Mouse (Mus musculus): Measurements from ENCODE around the gene Olfml2b.

DNA sequence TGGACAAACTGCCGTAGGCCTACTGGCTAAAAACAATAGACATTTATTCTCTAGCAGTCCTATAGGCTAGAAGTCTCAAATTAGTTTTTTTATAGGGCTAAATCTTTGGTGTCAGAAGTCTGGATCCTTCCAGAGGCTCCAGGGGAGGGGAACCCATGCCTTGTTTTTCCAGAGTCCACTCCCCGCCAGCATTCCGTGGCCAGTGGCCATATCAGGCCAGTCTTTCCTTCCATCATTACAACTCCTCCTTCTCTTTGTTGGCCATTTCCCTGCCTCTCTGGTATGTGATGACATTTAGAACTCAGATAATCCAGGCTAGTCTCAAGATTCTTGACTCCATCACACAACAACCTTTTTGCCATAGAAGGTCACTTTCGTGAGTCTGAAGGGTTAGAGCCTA is 33.3 kb downstream of the Olfml2b start:
- no peak for TF ChIP-seq POLR2A (IDR thresholded peaks at IDR 0.05; ENCODE audit: extremely low read depth, insufficient read depth, low read length)
- TF ChIP-seq CTCF (IDR thresholded peaks at IDR 0.05; ENCODE audit: extremely low read depth, insufficient read depth, low read length) = no peak

Measured in cortical plate, adult 2 months (tissue).